Mouse (Mus musculus): ENCODE measurements at regions not wholly inside any gene's neighbourhood (a gene's known extent, or its start where the extent isn't known, plus 50 kb on each side); places are given as distances from the start of the nearest gene placed in this dataset.

DNA sequence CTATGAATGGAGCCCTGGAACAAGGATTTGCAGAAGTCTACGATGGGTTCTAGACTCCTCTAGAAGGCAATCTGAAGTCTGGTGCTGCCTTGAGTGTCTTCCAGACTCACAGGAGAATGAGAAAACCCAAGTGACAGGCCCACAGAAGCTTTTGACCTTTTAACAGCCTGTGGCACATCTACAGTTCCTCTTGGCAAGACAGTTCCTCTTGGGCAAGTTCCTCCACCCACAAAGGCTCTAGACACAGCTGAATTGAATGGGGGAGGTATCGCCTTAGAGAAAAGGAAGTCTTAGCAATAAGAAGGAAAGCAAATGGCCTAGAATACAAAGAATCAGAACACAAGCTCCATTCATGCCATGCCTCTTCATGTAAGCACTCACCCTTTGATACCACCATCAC is 1402.3 kb upstream of the Lrrc6 start:
- DNase-seq (ENCODE audit: low spot score in 2 of 2), result no peak

DNA sequence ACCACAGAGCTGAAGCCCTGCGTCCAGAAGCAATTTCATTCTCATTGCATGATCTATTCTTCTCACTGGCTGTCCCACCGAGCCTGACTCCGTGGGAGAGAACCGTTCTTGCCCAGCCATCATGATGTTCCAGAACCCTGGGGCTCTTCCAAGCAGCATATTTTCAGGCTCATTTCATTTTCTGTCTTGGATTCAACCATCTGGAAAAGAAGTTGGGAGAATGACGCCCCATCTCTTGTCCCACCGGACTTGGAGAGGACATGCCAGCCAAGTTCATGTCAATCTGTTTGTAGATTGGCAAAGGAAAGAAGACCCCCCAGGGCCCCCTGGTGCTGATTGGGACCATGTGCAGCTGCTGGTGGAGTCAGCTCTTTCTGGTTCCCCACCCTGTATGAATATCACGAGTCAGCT is 1400.5 kb upstream of the Lrrc6 start:
- peak in 1 of 2 experiments; percentile 50 for DNase-seq (ENCODE audit: low spot score in 2 of 2)

DNA sequence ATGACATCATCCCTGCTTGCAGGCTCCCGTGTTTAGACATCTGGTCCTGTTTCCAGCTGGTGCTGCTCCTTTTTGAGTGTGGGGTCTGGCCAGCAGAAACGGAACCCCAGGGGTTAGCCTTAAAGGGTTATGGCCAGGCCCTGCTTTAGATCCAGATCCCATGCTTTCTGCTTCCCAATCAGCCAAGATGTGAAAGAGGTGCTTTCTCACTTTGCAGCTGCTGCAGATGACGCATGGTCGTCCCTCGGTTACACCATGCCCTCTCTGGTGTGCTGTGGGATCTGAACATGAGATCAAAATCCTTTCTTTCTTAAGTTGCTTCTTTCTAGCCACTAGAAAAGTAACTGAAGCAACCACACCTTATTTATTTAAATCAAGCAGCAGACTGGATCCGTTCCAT is 1399.1 kb upstream of the Lrrc6 start:
- DNase-seq (ENCODE audit: low spot score in 2 of 2), result peak in 1 of 2 experiments; percentile 20

DNA sequence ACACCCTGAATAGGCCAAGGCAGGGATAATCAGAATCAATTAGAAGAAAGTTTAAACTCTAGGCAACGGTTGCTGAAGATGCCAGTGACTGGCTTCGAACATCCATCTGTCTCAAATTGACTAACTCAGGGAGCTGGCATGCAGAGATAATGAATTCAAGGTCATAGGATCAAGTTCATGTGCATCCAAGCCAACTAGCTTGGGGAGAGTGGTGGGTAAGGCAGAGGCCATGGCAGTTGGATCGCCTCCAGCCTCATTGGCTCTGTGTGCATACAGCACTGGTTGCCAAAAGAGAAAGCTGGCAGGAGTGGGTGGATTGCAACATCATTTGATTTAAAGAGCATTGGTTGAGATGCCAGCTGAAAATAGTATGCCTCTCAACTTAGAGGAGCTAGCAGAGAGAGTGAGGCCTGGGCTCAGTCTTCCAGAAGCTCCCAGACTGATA is 1398.3 kb upstream of the Lrrc6 start:
- peak; percentile 59 to 87 for DNase-seq (ENCODE audit: low spot score in 2 of 2)

DNA sequence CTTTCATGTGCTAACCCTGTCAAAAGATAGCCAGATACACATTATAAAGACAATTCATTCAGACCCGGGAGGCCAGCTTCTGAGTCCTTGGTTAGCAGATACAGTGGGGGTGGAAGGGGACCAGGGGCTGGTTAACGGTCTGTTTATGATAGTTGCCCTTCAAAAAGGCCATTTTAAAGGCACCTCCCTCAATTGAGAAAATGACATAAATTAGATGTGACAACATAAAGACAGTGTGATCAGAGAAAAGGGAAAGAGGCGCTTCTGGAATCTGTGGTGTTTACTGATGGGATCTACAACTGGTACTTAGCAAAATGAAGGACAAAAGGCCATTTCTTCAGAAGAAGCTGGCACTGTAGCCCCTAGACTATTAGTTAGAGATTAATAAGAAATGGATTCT is 1391.4 kb upstream of the Lrrc6 start:
- DNase-seq (ENCODE audit: low spot score in 2 of 2), result no peak

DNA sequence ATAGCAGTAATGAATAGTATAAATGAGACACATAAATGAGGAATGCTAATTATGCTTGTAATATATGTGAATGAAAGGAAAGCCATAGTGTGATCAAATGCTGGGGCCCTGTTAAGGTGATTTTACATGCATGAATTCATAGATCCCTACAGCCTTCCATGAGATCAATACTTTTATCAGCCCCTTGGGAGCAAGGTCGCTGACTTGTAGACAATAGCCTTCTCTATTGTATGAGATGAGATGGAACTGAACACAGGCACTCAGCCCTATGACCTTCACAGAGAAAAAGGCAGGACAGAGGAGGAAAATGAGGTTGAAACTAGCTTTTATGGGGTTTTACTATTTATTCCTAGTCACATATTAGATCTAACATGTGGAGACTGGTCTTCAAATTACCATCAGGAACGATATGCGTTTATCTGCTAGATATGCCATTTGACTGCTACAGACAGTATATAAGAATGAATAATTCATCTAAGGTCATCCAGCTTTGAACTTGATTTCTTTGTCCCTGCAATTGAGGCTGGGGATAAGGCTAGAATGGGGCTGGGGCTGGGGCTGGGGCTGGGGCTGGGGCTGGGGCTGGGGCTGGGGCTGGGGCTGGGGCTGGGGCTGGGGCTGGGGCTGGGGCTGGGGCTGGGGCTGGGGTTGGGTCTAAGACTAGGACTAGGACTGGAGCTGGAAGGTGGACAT is 1390.0 kb upstream of the Lrrc6 start:
- no peak for DNase-seq (ENCODE audit: low spot score in 2 of 2)

DNA sequence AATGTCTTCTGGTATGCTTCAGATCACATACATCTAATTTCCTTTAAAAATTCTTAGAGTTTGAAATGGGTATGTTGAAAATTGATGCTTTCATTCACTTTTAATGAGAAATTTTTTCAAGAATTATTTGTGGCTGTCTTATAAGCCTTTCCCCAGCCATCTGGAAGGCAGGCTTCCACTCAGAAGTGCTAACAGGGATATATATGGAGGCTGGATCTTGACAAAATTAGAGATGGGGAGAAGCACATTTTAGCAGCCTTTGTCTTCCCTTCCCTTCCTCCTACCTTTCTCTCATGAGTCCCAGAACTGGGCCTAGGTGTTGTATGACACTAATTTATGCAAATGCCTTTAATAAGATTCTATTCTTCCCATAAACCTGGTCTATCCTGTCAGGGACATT is 1387.8 kb upstream of the Lrrc6 start:
- peak in 1 of 2 experiments; percentile 14 for DNase-seq (ENCODE audit: low spot score in 2 of 2)

DNA sequence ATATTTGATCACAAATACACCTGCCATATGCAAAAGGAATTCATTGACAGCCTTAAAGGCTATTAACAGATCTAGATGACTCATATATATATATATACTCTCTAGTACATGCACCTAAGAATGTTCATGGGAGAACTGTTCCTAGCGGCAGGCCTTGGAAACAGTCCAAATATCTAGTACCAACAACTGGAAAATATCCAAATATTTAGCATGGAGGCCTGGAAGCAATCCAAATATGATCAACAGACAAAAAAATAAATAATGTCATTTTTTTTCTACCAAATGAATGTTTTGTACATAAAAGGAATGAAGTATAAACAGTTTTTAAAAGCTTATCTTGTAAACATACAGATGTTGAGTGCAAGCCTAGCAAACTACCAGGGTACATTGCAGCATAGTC is 1354.6 kb upstream of the Lrrc6 start:
- no peak for DNase-seq (ENCODE audit: low spot score in 2 of 2)

DNA sequence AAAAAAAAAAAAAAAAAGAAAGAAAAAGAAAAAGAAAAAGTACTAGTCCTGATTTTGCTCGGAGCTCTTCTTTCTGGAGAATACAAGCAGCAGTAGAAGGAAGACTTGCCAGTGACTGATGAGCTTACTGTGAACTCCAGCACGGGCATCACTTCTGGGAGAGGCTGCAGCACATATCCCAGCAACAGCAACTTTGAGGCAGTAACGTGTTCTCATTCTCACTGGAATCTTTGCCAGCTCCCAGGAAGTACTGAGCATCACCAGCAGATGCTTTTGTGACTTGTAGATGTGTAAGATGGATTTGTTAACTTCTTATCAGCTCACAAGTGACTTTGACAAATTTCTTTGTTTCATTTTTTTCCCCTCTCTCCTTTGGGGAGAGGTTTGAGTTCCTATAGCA is 1349.4 kb upstream of the Lrrc6 start:
- DNase-seq (ENCODE audit: low spot score in 2 of 2), result peak in 1 of 2 experiments; percentile 2

DNA sequence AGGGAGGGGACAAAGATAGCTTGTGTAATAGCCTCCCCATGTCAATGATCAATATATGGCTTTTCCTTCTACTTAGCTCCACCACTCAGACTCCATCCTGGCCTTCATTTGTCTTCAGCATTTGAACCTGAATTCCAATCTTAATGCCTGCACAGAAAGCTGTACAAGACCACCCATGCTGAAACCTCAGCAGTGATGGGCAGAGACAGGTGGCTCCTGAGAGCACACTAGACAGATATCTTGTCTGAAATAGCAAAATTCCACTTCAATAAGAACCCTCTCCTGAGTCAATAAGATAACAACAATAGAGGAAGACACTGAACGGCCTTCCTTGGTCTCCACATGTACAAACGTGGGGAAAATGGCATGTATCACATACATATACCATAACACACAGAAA is 1345.0 kb upstream of the Lrrc6 start:
- no peak for DNase-seq (ENCODE audit: low spot score in 2 of 2)

DNA sequence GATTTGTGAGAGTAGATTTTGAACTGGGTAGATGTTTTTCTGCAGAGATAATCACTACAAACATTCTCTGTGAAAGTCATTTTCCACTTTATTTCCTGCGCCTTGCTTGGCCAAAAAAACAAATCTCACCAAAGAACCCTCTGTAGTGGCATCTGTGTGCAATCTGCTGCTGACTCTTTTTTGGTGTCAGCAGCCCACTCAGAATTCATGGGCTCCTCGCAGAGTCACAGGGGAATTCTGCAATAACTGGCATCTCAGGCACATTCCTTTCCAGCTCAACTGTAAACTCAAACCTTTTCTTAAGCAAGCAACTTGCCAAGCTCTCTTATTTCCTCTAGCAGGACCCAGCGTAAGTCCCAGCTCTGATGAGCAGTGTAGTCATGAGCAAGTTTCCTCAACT is 1340.0 kb upstream of the Lrrc6 start:
- DNase-seq (ENCODE audit: low spot score in 2 of 2), result peak; percentile 82 to 93

DNA sequence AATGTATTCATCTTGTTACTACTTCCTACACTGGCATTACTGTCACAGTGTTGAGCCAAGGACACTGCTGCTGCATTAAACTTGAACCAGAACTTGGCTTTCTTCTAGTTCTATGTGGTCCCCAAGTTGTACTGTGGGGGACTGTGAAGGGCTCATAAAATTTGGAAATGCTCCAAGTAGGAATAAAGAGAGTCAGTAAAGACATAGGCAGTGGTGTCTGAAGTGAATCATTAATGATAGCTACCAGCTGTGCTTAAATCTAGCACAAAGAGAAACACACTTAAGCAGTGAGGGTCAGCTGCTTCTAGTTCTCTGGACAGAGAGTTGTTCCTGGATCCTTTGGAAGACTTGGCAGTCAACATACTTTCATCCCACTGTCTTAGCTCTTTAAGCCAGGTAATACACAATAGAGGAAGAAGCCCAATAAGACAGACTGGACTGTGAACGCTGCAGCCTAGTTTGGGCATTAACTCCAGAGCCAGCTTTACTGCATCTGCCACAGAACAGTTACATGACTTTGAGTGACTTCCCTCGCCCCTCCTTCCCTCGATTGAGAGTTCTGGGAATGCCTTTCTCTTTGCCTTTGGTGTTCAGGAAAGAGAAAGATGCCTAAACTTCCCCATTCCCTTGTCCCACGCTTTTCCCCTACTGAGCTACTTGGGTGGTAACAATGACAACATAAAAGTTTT is 1325.2 kb upstream of the Lrrc6 start:
- DNase-seq (ENCODE audit: low spot score in 2 of 2), result no peak

DNA sequence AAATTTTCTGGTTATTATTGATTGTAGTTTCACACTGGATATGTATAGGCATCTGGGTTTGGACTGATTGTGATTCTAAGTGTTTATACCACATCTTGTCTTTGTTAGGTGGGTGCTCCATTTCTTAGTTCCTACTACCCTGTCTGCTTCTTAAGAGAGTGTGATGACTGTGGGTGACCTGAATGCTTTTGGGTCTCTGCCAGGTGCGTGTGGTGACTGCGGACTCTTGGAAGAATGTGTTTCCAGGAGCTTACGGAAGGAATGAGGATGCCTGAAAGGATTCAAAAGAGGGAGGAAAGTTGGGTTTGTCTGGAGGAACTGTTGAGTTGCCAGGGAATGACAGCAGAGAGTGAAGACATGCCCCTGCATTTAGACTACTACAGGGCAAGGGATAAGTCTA is 1322.5 kb upstream of the Lrrc6 start:
- DNase-seq (ENCODE audit: low spot score in 2 of 2), result no peak

DNA sequence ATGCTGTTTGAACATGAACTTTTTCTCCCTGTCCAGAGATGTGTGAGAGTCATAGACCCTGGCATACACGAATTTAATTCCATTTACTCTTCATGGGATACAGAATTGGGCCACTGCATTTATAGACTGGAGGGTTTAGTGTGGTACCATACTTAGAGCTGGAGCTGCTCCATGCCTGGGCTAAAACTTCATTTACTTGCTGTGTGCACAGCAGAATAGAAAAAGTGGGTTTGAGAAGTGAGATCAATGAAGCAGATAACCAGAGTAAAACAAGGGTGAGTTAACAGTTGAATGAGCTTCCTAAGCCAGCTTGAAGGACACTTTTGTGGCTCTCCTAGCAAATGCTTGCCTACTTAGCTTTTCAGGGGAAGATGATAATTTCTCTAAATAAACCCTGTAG is 1299.2 kb upstream of the Lrrc6 start:
- no peak for DNase-seq (ENCODE audit: low spot score in 2 of 2)

DNA sequence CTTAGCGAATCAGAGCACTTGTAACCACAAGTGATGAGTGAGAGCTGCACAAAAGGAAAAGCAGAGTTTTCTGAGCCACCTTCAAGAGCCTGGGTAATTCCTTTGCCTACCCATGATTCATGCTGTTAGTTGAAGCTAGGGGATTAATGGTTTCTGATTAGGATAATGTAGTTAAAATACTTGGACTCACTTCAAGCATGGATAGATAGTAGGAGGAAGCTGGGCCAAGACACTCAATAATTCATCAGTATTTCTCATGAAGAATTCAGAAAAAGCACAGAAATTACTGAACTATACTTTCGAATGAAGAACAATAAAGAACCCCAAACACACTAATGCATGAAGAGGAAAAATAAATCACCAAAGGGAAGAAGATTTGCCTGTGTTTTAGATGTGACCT is 1294.9 kb upstream of the Lrrc6 start:
- no peak for DNase-seq (ENCODE audit: low spot score in 2 of 2)

DNA sequence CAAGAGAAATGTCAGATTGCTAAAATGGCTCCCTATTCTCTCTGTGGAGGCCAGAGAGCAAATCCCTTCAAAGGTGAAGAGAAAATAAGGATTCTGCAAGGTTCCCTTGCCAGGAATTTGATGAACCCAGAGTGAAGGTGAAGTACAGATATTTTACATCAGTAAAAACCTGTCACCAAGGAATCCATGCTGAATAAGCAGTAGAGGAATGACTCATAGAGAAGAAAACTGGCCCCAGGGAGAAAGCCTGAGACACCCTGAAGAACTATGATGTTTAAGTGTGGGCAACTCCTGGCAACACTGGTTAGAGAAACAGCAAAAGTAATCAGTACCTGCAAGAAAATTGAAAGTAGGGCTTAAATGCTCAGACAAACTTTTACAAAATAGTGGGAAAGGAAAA is 1292.1 kb upstream of the Lrrc6 start:
- no peak for DNase-seq (ENCODE audit: low spot score in 2 of 2)

DNA sequence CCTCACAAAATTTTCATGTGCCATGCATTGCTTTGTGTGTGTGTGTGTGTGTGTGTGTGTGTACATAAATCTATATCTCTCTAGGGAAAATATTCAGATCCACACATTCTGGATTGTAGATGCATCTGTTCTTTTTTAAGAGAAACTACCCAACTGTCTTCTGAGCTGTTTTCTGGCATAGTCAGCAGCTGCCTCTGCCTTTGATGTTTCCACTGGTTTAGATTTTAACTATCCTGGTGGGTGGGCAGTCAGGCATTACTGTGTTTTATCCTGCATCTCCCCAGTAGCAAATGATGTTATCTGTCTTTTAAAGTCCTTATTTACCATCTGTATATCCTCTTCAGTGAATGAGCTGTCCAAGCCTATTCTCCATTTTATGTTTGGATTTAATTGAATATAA is 1287.9 kb upstream of the Lrrc6 start:
- DNase-seq (ENCODE audit: low spot score in 2 of 2), result no peak

DNA sequence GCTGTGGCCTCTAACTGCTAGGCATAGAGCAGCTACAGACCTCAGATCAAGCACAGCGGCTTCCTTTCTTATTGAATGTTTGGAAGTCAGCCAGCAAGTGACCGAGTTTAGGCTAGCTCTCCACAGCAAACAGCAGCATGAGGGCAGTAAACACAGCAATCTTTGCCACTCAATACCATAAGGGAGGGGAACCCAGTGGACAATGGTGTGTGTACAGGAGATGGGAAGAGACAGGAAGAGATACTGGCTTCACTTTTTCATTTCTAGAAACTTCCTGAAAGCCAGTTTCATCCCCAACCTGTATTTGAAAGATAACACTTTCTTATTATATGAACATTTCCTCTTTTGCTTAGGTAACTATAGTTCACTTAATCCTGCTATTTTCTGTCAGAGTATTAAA is 1284.9 kb upstream of the Lrrc6 start:
- DNase-seq (ENCODE audit: low spot score in 2 of 2), result no peak

DNA sequence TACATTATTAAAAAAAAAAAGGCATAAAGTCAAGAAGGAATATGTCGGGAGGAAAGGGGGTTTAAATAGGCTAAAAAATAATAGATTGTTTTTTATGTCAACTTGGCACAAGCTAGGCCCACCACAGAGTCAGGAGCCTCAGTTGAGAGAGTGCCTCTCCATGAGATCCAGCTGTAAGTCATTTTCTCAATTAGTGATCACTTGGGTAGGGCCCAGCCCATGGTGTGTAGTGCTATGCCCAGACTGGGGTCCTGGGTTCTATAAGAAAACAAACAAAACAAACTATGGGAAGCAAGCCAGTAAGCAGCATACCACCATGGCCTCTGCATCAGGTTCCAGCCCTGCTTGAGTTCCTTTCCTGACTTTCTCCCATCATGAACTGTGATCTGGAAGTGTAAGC is 1283.0 kb upstream of the Lrrc6 start:
- DNase-seq (ENCODE audit: low spot score in 2 of 2), result no peak

DNA sequence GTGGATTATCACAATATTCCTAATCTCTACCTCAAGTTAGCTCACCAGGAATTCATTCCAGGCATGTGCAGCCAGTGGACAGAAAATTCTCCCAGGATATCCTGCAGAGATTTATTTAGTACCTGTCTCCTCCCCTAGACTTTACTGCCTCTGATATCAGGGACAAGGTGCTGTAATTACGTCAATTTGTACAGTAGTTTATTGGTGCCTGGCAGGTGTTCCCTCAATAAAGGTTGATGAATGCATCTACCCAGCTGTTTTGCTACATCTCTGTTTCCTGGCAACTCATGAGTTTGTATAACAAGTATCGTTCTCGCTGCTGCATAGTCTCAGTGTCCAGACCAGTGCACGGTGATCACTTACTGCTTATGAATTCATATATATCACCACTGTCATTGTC is 1281.8 kb upstream of the Lrrc6 start:
- DNase-seq (ENCODE audit: low spot score in 2 of 2), result no peak

DNA sequence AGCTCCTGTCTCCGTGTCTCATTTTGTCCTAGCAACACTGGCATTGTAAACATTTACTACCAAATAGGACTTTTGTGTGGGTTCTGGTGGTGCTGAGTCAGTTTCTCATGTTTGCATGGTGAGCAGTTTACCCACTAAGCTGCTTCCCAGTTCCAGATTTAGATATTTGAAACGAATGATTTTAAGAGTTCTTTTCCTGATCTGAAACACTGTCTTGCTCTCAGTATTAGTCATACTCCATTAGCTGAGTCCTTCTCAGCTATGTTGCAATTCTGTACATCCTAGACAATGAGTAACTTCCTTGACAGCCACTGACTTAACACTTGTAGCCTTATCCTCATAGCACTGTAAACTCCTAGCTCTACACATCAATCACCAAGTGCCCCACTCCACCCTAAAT is 1280.1 kb upstream of the Lrrc6 start:
- DNase-seq (ENCODE audit: low spot score in 2 of 2), result no peak

DNA sequence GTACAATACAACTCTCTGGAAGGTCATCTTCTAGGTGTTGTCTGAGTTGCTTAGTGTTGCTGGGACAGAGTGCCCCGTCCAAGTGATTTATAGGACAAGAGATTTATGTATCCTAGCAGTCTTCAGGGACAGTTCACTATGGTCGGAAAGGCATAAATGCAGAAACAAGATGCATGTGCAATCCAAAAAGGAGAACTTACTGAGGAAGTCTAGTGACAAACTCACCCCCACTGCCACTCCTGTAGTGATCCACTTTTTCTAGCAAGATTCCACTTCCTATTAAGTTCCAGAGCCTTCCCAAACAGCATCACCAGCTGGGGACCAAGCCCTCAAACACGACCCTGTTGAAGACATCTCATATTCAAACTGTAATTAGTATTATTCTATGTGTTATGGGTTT is 1266.9 kb upstream of the Lrrc6 start:
- DNase-seq (ENCODE audit: low spot score in 2 of 2), result no peak

DNA sequence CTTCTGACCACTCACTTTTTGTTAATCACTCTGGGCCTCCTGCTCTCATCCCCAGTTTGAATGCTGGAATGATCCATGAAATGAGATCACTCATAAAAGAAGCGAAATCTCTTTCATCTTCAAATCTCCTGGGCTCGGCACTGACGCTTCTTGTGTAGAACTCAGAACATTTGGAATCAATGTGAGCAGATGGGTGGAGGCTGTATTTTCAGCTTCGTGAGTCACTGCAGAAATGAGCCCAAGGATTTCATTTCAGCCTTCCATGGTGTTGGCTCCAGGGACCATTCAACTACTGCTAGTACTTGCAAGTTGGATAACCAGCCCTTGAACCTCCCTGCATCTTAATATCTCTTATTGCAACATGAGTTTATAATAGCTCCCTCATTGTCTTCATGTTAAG is 1258.5 kb upstream of the Lrrc6 start:
- peak; percentile 32 to 64 for DNase-seq (ENCODE audit: low spot score in 2 of 2)

Data from layer of hippocampus, adult 18-20 months (tissue).